Mouse (Mus musculus) embryonic facial prominence, embryonic 12.5 days (tissue): ENCODE measurements around the gene Slc6a19. TPM values are rescaled to one million over a fixed set of nuclear protein-coding genes. Genes with fewer than 3 reads are reported as not detected.
"Not testable (repeated sequence)": the region's sequence is repeated elsewhere in the genome, so short reads cannot be mapped to it uniquely, and the experiment has no call there.

ENCODE experiments used
- ATAC-seq: fragments of 200-750 bp; cut with Nextera tagmentation; 2 replicates; pipeline ENCODE4 v1.8.0; 2017; ENCODE audit not compliant: insufficient number of reproducible peaks, insufficient read depth, low FRiP score, low TSS enrichment
- H3K27ac ChIP-seq: fragments of 300-500 bp; sonication (generic); 2 replicates; pipeline ENCODE4 v1.5.1; 2016; ENCODE audit warnings: mild to moderate bottlenecking
- H3K27me3 ChIP-seq: fragments of 300-500 bp; sonication (generic); 2 replicates; pipeline ENCODE4 v1.6.1; 2016; ENCODE audit warnings: mild to moderate bottlenecking, moderate library complexity
- H3K36me3 ChIP-seq: fragments of 300-500 bp; sonication (generic); 2 replicates; pipeline ENCODE4 v1.6.1; 2016; ENCODE audit warnings: mild to moderate bottlenecking
- H3K4me1 ChIP-seq: fragments of 300-500 bp; sonication (generic); 2 replicates; pipeline ENCODE4 v1.6.1; 2016
- H3K4me2 ChIP-seq: fragments of 300-500 bp; sonication (generic); replicated peaks from 2 replicates; pipeline ENCODE4 v1.6.1; 2016; ENCODE audit warnings: mild to moderate bottlenecking, moderate library complexity
- H3K4me3 ChIP-seq: fragments of 300-500 bp; sonication (generic); 2 replicates; pipeline ENCODE4 v1.5.1; 2016; ENCODE audit warnings: mild to moderate bottlenecking
- H3K9ac ChIP-seq: fragments of 300-500 bp; sonication (generic); 2 replicates; pipeline ENCODE4 v1.6.1; 2016; ENCODE audit warnings: mild to moderate bottlenecking, moderate library complexity
- H3K9me3 ChIP-seq: fragments of 300-500 bp; sonication (generic); 2 replicates; pipeline ENCODE4 v1.6.1; 2016; ENCODE audit warnings: mild to moderate bottlenecking, moderate library complexity
- WGBS: fragments of 180-500 bp; shearing (Covaris S2); methylation state at CpG from one replicate; pipeline ENCODE4 v1.1.7; 2016; 5-methylcytosine and 5-hydroxymethylcytosine counted together
- polyA plus RNA-seq: library from polyadenylated mRNA; unstranded; fragments of >200 nt; fragmentation: Nextera tagmentation; extraction: Ambion mirVana; gene quantifications from 2 replicates; pipeline ENCODE4 v1.2.1, GENCODE M21; 2016

The Slc6a19 gene
- polyA plus RNA-seq, 1 experiment from 2014 or later = 0.06 TPM

- Histone ChIP-seq H3K27ac (no peak overlapping the region), H3K4me2 (no peak overlapping the region), H3K4me1 (no peaks in the 10 kb centered on the region), H3K9ac (no peak overlapping the region), H3K4me3 (no peak overlapping the region), H3K36me3 (no peaks in the 10 kb centered on the region), H3K9me3 (no peaks in the 10 kb centered on the region), H3K27me3 (no peaks in the 10 kb centered on the region)
- WGBS = 82% methylated on average over 5 of the region's 5 CpGs
- ATAC-seq = no peak
Observed at GRCm38 (mm10) chr13:73711803-73712202, 7.1 kb upstream of the Slc6a19 start.

- H3K4me3 ChIP-seq = no peak overlapping the region
- no peak for ATAC-seq
- H3K9me3 ChIP-seq = no peaks in the 10 kb centered on the region
- H3K4me1 ChIP-seq = no peaks in the 10 kb centered on the region
- H3K36me3 ChIP-seq = no peaks in the 10 kb centered on the region
- H3K4me2 ChIP-seq = no peak overlapping the region
- no peaks in the 10 kb centered on the region for H3K27me3 ChIP-seq
- WGBS = 91% methylated on average over 5 of the region's 5 CpGs
- no peak overlapping the region for H3K9ac ChIP-seq
- H3K27ac ChIP-seq = no peak overlapping the region
Observed at GRCm38 (mm10) chr13:73711221-73711620, 6.6 kb upstream of the Slc6a19 start.

DNA sequence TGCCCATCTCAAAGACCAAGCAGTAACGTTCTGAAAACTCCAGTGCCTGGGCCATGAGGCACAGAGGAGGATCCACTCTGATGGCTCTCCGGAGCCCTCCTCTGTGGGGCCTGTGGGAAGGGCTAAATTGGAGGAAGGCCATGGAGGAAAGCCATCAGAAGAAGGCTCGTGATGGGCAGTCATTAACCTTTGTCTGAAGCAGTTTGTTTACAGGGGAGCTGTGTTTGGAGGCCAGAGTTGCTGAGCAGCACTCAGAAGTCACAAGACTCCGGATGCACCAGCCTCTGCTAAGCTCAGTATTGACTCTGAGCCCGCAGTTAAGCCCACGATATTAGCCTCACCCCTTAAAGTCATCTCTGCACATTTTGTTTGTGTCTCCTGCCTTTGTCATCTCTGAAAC, 4.8 kb upstream of the Slc6a19 start:
- Histone ChIP-seq H3K27me3 (no peaks in the 10 kb centered on the region), H3K4me3 (no peak overlapping the region), H3K9me3 (no peaks in the 10 kb centered on the region), H3K4me2 (no peak overlapping the region), H3K36me3 (no peaks in the 10 kb centered on the region), H3K4me1 (no peaks in the 10 kb centered on the region), H3K27ac (no peak overlapping the region), H3K9ac (no peak overlapping the region)
- WGBS = 74% methylated on average over 6 of the region's 6 CpGs
- ATAC-seq = no peak

DNA sequence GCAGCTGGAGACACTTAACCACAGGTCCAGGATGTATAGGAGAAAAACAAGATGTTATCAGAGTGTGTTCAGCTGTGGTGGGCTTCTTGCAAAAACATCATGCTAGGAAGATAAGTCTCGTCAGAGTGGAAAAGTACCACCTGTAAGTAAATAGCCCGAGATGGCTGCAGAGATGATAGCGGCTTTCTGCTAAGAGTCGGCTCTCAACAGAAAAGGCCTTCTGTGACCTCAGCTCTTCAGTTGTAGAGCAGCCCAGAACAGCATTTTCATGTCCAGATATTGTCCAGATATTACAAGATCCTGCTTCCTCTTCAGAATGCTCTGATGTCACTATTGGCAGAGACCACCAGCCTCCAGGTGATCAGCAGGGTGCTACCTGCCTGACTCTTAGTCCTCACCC, 1.2 kb downstream of the Slc6a19 start:
- H3K36me3 ChIP-seq, H3K9ac ChIP-seq, H3K4me3 ChIP-seq, H3K4me1 ChIP-seq, H3K27me3 ChIP-seq, H3K9me3 ChIP-seq, ATAC-seq, H3K27ac ChIP-seq, H3K4me2 ChIP-seq: not testable (repeated sequence)
- WGBS = 71% methylated on average over 4 of the region's 4 CpGs

DNA sequence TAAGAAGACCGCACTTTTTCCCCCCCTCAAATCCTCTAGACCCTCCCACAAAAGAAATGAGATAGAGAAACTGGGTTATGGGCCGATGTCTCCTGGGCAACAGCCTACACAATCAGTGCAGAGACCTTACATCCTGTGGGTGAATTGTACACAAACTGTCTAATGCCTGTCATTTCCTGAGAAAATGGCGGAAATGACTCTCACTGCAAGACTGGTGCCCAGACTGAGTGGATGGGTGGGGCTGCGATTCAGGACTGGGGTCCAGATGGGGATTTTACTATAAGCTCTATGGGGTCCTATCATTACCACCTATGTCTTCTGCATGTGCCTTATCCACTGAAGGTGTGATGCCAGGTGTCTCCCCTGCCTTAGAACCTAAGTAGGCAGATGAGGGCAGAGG, 1.9 kb downstream of the Slc6a19 start:
- WGBS = 88% methylated on average over 4 of the region's 4 CpGs
- H3K36me3 ChIP-seq = no peaks in the 10 kb centered on the region
- no peak overlapping the region for H3K4me3 ChIP-seq

DNA sequence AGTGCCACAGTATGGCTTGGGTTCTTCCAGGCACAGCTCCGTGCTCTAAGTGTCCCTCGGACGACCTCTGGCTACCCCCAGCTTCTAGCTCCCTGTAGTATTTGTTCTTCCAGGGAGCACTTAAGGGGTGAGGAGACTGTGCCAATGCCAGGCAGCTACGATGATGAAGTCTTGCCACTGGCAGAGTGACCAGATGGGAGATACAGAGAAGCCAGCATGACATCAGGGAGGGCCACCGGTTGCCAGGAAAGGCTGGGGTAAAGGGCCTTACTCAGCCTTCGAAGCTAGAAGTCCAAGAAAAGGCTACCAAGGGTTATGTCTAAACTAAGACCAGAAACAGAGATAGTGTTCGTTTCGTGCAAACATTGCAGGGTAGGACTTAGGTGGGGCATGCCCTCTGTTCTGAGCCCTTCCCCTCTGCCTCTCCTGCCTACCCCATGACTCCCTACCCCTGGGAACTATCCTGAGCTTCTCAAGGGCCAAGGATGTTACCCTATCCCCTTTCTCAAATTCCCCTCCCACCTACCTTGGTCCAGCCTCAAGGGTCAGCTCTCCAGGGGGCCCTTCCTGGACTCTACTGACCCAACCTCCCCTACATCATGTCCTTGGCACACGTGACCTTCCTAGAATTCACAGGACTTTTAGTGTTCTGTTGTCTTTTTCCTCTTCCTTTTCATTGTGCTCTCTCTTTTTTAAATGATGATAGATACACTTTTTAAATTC, 3.3 kb downstream of the Slc6a19 start:
- Histone ChIP-seq H3K27ac (no peak overlapping the region), H3K4me1 (no peaks in the 10 kb centered on the region), H3K4me2 (no peak overlapping the region), H3K9me3 (no peaks in the 10 kb centered on the region), H3K9ac (no peak overlapping the region), H3K27me3 (no peaks in the 10 kb centered on the region), H3K4me3 (no peak overlapping the region), H3K36me3 (no peaks in the 10 kb centered on the region)
- WGBS = 81% methylated on average over 9 of the region's 9 CpGs
- no peak for ATAC-seq

More for the DNA sequence above, 1.9 kb downstream of the Slc6a19 start:
- H3K4me1 ChIP-seq = no peaks in the 10 kb centered on the region
- H3K9me3 ChIP-seq = no peaks in the 10 kb centered on the region
- no peak overlapping the region for H3K27ac ChIP-seq
- ATAC-seq = no peak
- no peaks in the 10 kb centered on the region for H3K27me3 ChIP-seq
- H3K4me2 ChIP-seq = no peak overlapping the region
- no peak overlapping the region for H3K9ac ChIP-seq

GRCm38 (mm10) chr13:73700554-73700953, 4.1 kb downstream of the Slc6a19 start:
- Histone ChIP-seq H3K27ac (no peak overlapping the region), H3K9ac (no peak overlapping the region), H3K36me3 (no peaks in the 10 kb centered on the region), H3K9me3 (no peaks in the 10 kb centered on the region), H3K4me2 (no peak overlapping the region), H3K4me3 (no peak overlapping the region), H3K4me1 (no peaks in the 10 kb centered on the region), H3K27me3 (no peaks in the 10 kb centered on the region)
- ATAC-seq = no peak
- 83% methylated on average over 12 of the region's 12 CpGs for WGBS

DNA sequence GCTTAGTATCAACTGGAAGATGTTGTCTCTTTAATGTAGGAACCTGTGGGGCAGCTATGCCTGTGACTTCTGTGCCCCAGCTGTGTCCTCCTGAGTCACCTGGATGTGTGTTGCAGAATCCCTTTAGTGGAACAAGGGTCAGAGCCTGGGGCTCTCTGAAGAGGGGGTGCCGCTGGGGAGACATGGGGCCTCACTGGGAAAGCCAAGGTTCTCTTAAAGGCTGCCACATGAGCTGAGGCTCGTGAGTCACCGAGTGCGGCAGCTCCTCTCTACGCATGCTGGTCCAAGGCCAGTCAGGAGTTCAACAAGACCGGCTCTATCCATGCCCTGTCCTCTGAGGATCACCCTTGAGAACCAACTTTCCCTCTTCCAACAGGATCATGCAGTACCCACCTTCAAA, 5.0 kb downstream of the Slc6a19 start:
- Histone ChIP-seq H3K4me3 (no peak overlapping the region), H3K4me2 (no peak overlapping the region), H3K27ac (no peak overlapping the region), H3K9ac (no peak overlapping the region), H3K9me3 (no peaks in the 10 kb centered on the region), H3K27me3 (no peaks in the 10 kb centered on the region), H3K4me1 (no peaks in the 10 kb centered on the region), H3K36me3 (no peaks in the 10 kb centered on the region)
- WGBS = 89% methylated on average over 6 of the region's 6 CpGs
- no peak for ATAC-seq

GRCm38 (mm10) chr13:73696529-73696928, 8.1 kb downstream of the Slc6a19 start:
- no peak for ATAC-seq
- H3K36me3 ChIP-seq = no peaks in the 10 kb centered on the region
- H3K4me3 ChIP-seq = no peak overlapping the region
- 77% methylated on average over 3 of the region's 3 CpGs for WGBS
- H3K27ac ChIP-seq = no peak overlapping the region
- no peak overlapping the region for H3K9ac ChIP-seq
- H3K4me1 ChIP-seq = no peaks in the 10 kb centered on the region
- H3K27me3 ChIP-seq = no peaks in the 10 kb centered on the region
- no peak overlapping the region for H3K4me2 ChIP-seq
- no peaks in the 10 kb centered on the region for H3K9me3 ChIP-seq

DNA sequence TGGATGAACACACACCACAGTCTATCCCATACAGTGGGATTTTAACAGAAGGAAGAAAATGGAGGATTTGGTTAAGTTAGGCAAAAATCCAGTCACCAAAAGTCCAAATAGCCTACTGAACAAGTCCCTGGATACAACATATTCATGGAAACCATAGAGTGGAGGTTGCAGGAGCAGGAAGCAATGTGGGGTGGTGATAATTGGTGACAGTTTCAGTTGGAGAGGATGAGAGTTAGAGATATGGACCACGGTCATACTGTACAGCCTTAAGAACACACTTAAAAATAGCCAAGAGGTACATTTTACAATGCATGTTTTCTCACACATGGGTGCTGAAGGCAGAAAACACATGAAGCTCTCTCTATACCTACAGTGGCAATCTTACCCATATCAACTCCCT, 9.7 kb downstream of the Slc6a19 start:
- no peak overlapping the region for H3K27ac ChIP-seq
- no peak for ATAC-seq
- no peak overlapping the region for H3K4me3 ChIP-seq
- no peak overlapping the region for H3K9ac ChIP-seq
- H3K27me3 ChIP-seq = no peaks in the 10 kb centered on the region
- WGBS = 90% methylated on average over 1 of the region's 1 CpGs
- H3K9me3 ChIP-seq = no peaks in the 10 kb centered on the region
- no peaks in the 10 kb centered on the region for H3K4me1 ChIP-seq
- H3K4me2 ChIP-seq = no peak overlapping the region
- no peaks in the 10 kb centered on the region for H3K36me3 ChIP-seq

- no peak for ATAC-seq
- no peaks in the 10 kb centered on the region for H3K9me3 ChIP-seq
- H3K4me2 ChIP-seq = no peak overlapping the region
- no peaks in the 10 kb centered on the region for H3K36me3 ChIP-seq
- H3K4me1 ChIP-seq = no peaks in the 10 kb centered on the region
- WGBS = 57% methylated on average over 2 of the region's 2 CpGs
- no peak overlapping the region for H3K9ac ChIP-seq
- H3K27me3 ChIP-seq = no peaks in the 10 kb centered on the region
- no peak overlapping the region for H3K27ac ChIP-seq
- no peak overlapping the region for H3K4me3 ChIP-seq
Observed at GRCm38 (mm10) chr13:73693333-73693732, 11.3 kb downstream of the Slc6a19 start.

DNA sequence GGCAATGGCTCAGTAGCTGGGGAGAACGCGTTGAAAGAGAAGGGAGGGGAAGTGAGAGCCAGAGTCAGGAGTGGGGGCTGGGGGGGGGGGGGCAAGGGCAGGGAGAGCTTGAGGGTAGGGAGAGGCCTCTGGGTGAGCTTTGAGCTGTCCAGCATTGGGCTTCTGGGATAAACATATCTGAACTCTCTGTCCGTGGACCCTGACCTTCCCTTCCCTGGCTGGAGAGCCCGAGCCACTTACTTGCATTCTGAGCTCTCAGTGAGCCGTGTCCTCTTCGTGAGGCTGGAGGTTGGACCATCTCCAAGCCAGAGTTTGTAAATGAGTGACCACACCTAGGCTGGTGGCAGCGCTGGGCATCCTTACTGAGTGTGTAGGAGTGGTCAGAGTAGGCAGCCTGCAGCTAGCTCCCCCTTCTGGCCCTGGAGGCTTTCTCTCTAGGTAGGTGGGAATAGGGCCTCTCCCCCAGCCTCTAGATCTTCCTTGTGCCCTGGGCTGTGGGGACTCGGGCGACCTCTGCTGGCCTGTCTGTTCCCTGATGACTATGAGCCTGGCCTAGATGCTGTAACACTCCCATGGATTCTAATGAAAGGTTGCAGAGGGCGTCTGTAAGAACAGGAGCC, 12.3 kb downstream of the Slc6a19 start:
- Histone ChIP-seq H3K4me3 (no peak overlapping the region), H3K9ac (no peak overlapping the region), H3K4me2 (no peak overlapping the region), H3K4me1 (no peaks in the 10 kb centered on the region), H3K27me3 (no peaks in the 10 kb centered on the region), H3K36me3 (no peaks in the 10 kb centered on the region), H3K27ac (no peak overlapping the region), H3K9me3 (no peaks in the 10 kb centered on the region)
- peak; percentile 72; the same call in 1 of the 2 replicates for ATAC-seq
- WGBS = 32% methylated on average over 10 of the region's 10 CpGs
